Mouse (Mus musculus): ENCODE data around the gene Gpr35.

- TF ChIP-seq CTCF (IDR thresholded peaks at IDR 0.05; ENCODE audit: low read depth, low read length) (no peak), POLR2A (IDR thresholded peaks at IDR 0.05; ENCODE audit: borderline replicate concordance, low read depth, low read length) (no peak)
These were observed at the start of gene Gpr35 for GRCm38 (mm10) chr1:92950607-92951006.

Data from bone marrow macrophage, adult 2 months (primary cell).